Mouse (Mus musculus) embryo, embryonic 10 days (tissue): ENCODE measurements around the gene Ndufb2.

Source experiments
- DNase-seq: peaks from one replicate; pipeline ENCODE4 v3.0.0-alpha.2; 2015; ENCODE audit warnings: low spot score

Gene Ndufb2

DNA sequence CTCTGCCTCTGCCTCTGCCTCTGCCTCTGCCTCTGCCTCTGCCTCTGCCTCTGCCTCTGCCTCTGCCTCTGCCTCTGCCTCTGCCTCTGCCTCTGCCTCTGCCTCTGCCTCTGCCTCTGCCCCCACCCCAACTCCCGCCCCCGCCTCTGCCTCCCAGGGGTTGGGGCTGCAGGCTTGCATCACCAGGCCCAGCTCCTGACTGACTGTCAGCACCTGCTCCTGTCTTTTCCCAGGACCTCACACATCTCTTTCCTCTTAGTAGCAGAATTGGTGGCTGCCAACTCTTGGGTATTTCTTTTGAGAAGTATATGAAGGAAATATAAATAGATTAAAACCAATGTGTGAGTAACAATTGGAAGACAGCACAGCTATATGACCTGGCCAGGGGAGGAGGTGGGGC lies 11.8 kb upstream of the Ndufb2 start:
- DNase-seq, result no peak

DNA sequence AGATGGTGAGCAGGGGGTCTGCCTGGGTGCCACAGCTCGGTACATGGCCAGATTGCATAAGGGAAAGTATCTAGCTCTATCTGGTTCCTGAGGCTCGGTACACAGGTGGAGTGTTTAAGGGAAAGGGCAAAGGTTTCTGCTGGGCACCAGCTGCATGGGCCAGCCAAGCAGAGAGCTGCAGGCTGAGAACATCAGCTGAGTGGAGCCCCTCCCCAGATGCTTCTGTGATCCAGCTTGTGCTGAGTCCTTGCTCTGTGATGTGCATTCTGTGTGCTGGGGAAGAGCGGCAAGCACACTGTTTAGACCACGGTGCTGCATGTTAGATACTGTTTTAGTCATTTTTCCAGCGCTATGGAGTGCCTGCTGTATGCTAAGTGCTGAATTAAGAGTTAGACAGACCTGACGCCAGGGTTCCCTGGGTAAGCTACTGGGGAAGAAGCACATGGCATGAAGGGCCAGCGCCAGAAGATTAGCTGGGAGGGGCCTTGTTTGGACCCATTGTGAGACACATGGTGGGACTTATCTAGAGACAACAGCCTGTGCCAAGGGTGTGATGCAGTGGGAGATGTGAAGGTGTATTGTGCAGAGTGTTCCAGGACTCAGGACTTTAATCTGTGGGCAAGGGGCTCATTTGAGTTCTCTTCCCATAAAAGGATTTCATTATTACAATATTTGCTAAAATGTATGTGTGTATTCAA lies 11.1 kb upstream of the Ndufb2 start:
- DNase-seq, result no peak

DNA sequence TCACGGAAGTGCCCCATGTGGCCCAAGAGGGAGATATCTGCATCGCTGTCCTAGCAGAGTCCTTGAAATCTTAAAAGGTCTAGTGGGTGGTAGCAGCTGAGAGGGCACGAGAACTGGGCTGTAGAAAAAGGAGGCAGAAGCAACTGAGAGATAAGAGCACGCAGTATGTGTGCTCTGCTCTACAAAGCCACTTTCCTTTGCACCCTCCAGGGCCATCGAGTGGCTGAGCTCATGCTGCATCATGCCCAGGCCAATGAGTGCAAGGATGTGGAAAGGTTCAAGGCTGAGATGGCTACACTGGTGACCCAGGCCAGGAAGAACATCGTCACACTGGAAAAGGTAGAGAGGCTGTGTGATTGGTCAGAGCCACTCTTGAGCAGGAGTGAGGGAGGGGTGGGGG lies 6.9 kb upstream of the Ndufb2 start, which contains the start of gene Gm42420:
Gm42420 (plus strand) TSS at position 237 of the 400 bp plus-strand sequence.
- no peak for DNase-seq

DNA sequence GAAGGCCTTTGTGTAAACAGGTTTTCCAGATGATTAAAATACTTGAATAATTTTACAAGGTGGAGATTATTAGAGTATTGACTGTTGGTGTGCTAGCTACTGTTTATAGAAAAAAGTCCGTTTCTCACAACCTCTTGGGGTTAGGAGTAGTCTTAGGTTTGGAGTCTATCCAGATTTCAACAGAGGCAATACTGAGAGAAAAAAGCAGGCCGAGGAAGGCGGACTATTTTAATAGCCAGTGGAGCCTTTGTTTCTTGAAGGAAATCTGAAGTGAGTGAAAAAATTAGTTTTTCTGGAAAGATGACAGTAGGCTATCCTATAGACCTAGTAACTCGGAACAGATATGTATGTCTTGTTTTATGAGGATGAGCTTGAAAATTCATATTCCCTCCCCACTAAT lies 893 bp upstream of the Ndufb2 start:
- no peak for DNase-seq

- no peak for DNase-seq
These were observed 8.5 kb downstream of the Ndufb2 start for GRCm38 (mm10) chr6:39600851-39601250.

- no peak for DNase-seq
These were observed 9.5 kb downstream of the Ndufb2 start for GRCm38 (mm10) chr6:39601828-39602227.

GRCm38 (mm10) chr6:39604565-39604964 lies 12.2 kb downstream of the Ndufb2 start:
- DNase-seq, result no peak

- no peak for DNase-seq
These were observed 13.7 kb downstream of the Ndufb2 start for GRCm38 (mm10) chr6:39606056-39606455.

DNA sequence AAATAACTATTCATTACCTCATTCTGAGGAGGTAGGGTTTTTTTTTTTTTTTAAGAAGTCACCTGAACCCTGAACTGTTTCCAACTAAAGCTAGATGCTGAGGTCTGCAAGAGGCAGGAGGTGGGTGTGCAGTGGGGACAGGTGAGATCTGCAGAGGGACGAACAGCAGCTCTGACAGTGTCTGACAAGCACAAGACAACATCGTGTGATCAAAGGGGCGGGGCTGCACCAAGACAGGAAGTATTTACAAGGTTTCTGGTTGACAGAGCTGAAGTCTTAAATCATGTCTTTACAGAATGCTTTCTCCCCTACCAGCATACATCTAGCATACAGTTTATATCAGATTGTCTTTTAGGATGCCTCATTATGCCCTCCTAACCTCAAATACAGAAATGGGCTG lies 14.5 kb downstream of the Ndufb2 start:
- DNase-seq, result no peak

GRCm38 (mm10) chr6:39607365-39607764 lies 15.0 kb downstream of the Ndufb2 start:
- no peak for DNase-seq

DNA sequence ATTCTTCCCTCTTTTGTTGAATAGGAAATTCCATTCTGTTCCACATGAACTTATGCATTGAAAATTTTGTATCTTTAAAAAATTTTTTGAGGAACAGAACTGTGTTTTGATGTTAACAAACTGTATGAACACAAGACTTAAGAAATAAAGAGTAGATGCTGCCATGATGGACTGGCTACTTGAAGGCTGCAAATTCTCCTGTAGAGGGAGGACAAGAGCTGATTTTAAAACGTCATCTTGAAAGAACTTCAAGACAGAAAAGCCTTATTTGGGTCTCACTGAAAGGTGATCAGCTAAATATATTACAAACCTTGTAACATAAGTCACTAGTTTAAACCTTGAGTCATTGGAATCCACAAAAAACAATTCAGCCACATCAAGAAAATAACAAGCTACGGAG lies 17.8 kb downstream of the Ndufb2 start:
- no peak for DNase-seq

- DNase-seq, result no peak
These were observed 18.9 kb downstream of the Ndufb2 start for GRCm38 (mm10) chr6:39611296-39611695.
